Mouse (Mus musculus) cerebellum, adult 11-12 months (tissue): ENCODE measurements around the gene Rab27a.
"Not testable (repeated sequence)": the region's sequence is repeated elsewhere in the genome, so short reads cannot be mapped to it uniquely, and the experiment has no call there.

Experiments
- DNase-seq: peaks from one replicate; pipeline ENCODE4 v3.0.0; 2022

Rab27a gene

GRCm38 (mm10) chr9:73094580-73094979, 49.9 kb downstream of the Rab27a start:
- DNase-seq = no peak

- no peak for DNase-seq
Measured at GRCm38 (mm10) chr9:73097898-73098297, 53.2 kb downstream of the Rab27a start.

- no peak for DNase-seq
Measured at GRCm38 (mm10) chr9:73101536-73101935, 56.9 kb downstream of the Rab27a start, which contains the start of gene Khdc3. Khdc3 (plus strand) TSS chr9:73101836.

- DNase-seq = no peak
Measured at GRCm38 (mm10) chr9:73102181-73102580, 57.5 kb downstream of the Rab27a start, which contains the start of gene Gm20509. Gm20509 (plus strand) TSS chr9:73102470.

GRCm38 (mm10) chr9:73103159-73103879, 58.7 kb downstream of the Rab27a start:
- DNase-seq = peak; percentile 54

- no peak for DNase-seq
Measured at GRCm38 (mm10) chr9:73103880-73104198, 59.2 kb downstream of the Rab27a start.

GRCm38 (mm10) chr9:73105141-73105540, 60.5 kb downstream of the Rab27a start:
- DNase-seq = no peak

GRCm38 (mm10) chr9:73105771-73106170, 61.1 kb downstream of the Rab27a start:
- DNase-seq = no peak

- peak; percentile 90 for DNase-seq
Measured at GRCm38 (mm10) chr9:73112919-73113906, 68.6 kb downstream of the Rab27a start, which contains the start of gene Rsl24d1. Rsl24d1 (plus strand) TSS chr9:73113426.

- DNase-seq = not testable (repeated sequence)
Measured at GRCm38 (mm10) chr9:73116704-73117103, 72.0 kb downstream of the Rab27a start.

GRCm38 (mm10) chr9:73118012-73118411, 73.4 kb downstream of the Rab27a start:
- DNase-seq = no peak

GRCm38 (mm10) chr9:73121735-73122134, 77.1 kb downstream of the Rab27a start:
- no peak for DNase-seq

- no peak for DNase-seq
Measured at GRCm38 (mm10) chr9:73125043-73125570, 80.5 kb downstream of the Rab27a start.

GRCm38 (mm10) chr9:73127457-73127856, 82.8 kb downstream of the Rab27a start:
- DNase-seq = no peak

- DNase-seq = no peak
Measured at GRCm38 (mm10) chr9:73129875-73130274, 85.2 kb downstream of the Rab27a start.

- DNase-seq = no peak
Measured at GRCm38 (mm10) chr9:73130529-73130928, 85.9 kb downstream of the Rab27a start.

- no peak for DNase-seq
Measured at GRCm38 (mm10) chr9:73137341-73137886, 92.8 kb downstream of the Rab27a start.
